Mouse (Mus musculus) thymus, adult 2 months (tissue): ENCODE measurements around the gene Arhgap19.

Experiments used
- CTCF ChIP-seq: fragments of 200-500 bp; IDR thresholded peaks from 2 replicates; pipeline ENCODE4 v1.5.1; 2012; ENCODE audit warnings: mild to moderate bottlenecking, control low read depth, low read length, moderate library complexity, borderline replicate concordance; ENCODE audit not compliant: control insufficient read depth, poor library complexity, insufficient read depth; ENCODE audit errors: extremely low read depth
- POLR2A ChIP-seq: fragments of 200-500 bp; IDR thresholded peaks from 2 replicates; pipeline ENCODE4 v1.6.1; 2012; ENCODE audit warnings: mild to moderate bottlenecking, low read length, control low read depth, moderate library complexity; ENCODE audit not compliant: control insufficient read depth, poor library complexity, insufficient read depth; ENCODE audit errors: extremely low read depth

GRCm38 (mm10) chr19:41751906-41752305 lies 49.9 kb downstream of the Arhgap19 start:
- TF ChIP-seq CTCF = no peak
- TF ChIP-seq POLR2A = no peak
